Mouse (Mus musculus) spleen, adult 2 months (tissue): ENCODE measurements around the gene Aarsd1.

Experiments
- CTCF ChIP-seq: fragments of 200-500 bp; IDR thresholded peaks from 2 replicates; pipeline ENCODE4 v1.5.1; 2011; ENCODE audit warnings: mild to moderate bottlenecking, inconsistent platforms; ENCODE audit not compliant: insufficient read depth, insufficient read length, insufficient replicate concordance; ENCODE audit errors: extremely low read depth
- POLR2A ChIP-seq: fragments of 200-500 bp; IDR thresholded peaks from 2 replicates; pipeline ENCODE4 v1.6.1; 2011; ENCODE audit warnings: low read depth, low read length, inconsistent platforms

- TF ChIP-seq CTCF (no peak), POLR2A (no peak)
Measured at GRCm38 (mm10) chr11:101458217-101458616, 40.8 kb upstream of the Aarsd1 start.
